8 mouse cellular contexts compared by ENCODE assay signal in genomic region chr1:72945750-72946102, GRCm38 (mm10).
DNase-seq lines count a peak whose midpoint lies in the region; ATAC-seq and TF ChIP-seq lines count a peak whose summit lies in the region.
"Had no signal": no experiment of that assay in that cellular context is flagged by ENCODE, and none has a peak within 500 bp of the region (broad histone marks: within the 10 kb centered on the region; RNA-seq: fewer than 3 reads in every experiment).

No protein-coding gene starts in this region.

- H3K4me3 ChIP-seq in lung, embryonic 15.5 days, result no peak overlapping the region
- H3K4me3 ChIP-seq in forebrain, postnatal 0 days (ENCODE audit: low read depth, low read length), result no peak overlapping the region
- H3K4me3 ChIP-seq in liver, embryonic 12.5 days, result no peak overlapping the region
- H3K4me3 ChIP-seq in stomach, embryonic 16.5 days (replicated peaks; ENCODE audit: low read length), result no peak overlapping the region

- DNase-seq in lung, postnatal 36 days, result no peak
- no peak for DNase-seq in forebrain, postnatal 0 days
- DNase-seq in kidney, adult 8-10 months, result no peak
- DNase-seq: lung, postnatal 14 days had no signal

- H3K9ac ChIP-seq in lung, embryonic 15.5 days, result no peak overlapping the region
- H3K9ac ChIP-seq in forebrain, postnatal 0 days, result no peak overlapping the region
- H3K9ac ChIP-seq in liver, embryonic 12.5 days, result no peak overlapping the region
- H3K9ac ChIP-seq in stomach, embryonic 16.5 days (ENCODE audit: low read length), result peak overlapping the region; percentile 54

- peaks cover 29% of the 10 kb centered on the region for H3K4me1 ChIP-seq in lung, embryonic 15.5 days
- no peaks in the 10 kb centered on the region for H3K4me1 ChIP-seq in forebrain, postnatal 0 days (ENCODE audit: insufficient read depth)
- peaks cover 17% of the 10 kb centered on the region for H3K4me1 ChIP-seq in liver, embryonic 12.5 days
- peaks cover 17% of the 10 kb centered on the region for H3K4me1 ChIP-seq in stomach, embryonic 16.5 days (ENCODE audit: control insufficient read depth, insufficient read depth, low read length)

- 15% methylated on average over 9 of the region's 9 CpGs for WGBS in lung, embryonic 15.5 days
- WGBS in forebrain, postnatal 0 days, result 21% methylated on average over 9 of the region's 9 CpGs
- 20% methylated on average over 9 of the region's 9 CpGs for WGBS in liver, embryonic 12.5 days (ENCODE audit: insufficient replicate concordance)
- WGBS in stomach, embryonic 16.5 days, result 18% methylated on average over 9 of the region's 9 CpGs

- peak overlapping the region; percentile 37 for H3K4me2 ChIP-seq in lung, embryonic 15.5 days
- H3K4me2 ChIP-seq in forebrain, postnatal 0 days (ENCODE audit: low read depth), result 0 out of 2 replicates have a peak overlapping the region, but pooled peaks have one; percentile 19
- peak overlapping the region; percentile 51 for H3K4me2 ChIP-seq in liver, embryonic 12.5 days
- H3K4me2 ChIP-seq in stomach, embryonic 16.5 days (ENCODE audit: low read depth, low read length), result peak overlapping the region; percentile 47

- no peaks in the 10 kb centered on the region for H3K27me3 ChIP-seq in lung, embryonic 15.5 days
- no peaks in the 10 kb centered on the region for H3K27me3 ChIP-seq in forebrain, postnatal 0 days (ENCODE audit: insufficient read depth, low read length)
- H3K27me3 ChIP-seq in liver, embryonic 12.5 days (replicated peaks), result peaks cover 20% of the 10 kb centered on the region
- H3K27me3 ChIP-seq in stomach, embryonic 16.5 days (ENCODE audit: control insufficient read depth, insufficient read depth, low read length), result no peaks in the 10 kb centered on the region

- H3K36me3 ChIP-seq in lung, embryonic 15.5 days, result no peaks in the 10 kb centered on the region
- no peaks in the 10 kb centered on the region for H3K36me3 ChIP-seq in forebrain, postnatal 0 days (ENCODE audit: insufficient read depth)
- H3K36me3 ChIP-seq in liver, embryonic 12.5 days, result no peaks in the 10 kb centered on the region
- no peaks in the 10 kb centered on the region for H3K36me3 ChIP-seq in stomach, embryonic 16.5 days (ENCODE audit: control insufficient read depth, insufficient read depth, low read length)

- no peak for TF ChIP-seq CTCF in forebrain, postnatal 0 days (IDR thresholded peaks at IDR 0.05; ENCODE audit: low read depth)

- H3K27ac ChIP-seq in lung, embryonic 15.5 days, result peak overlapping the region; percentile 72
- H3K27ac ChIP-seq in forebrain, postnatal 0 days (ENCODE audit: low read depth, low read length), result no peak overlapping the region
- no peak overlapping the region for H3K27ac ChIP-seq in liver, embryonic 12.5 days
- peak overlapping the region; percentile 70 for H3K27ac ChIP-seq in stomach, embryonic 16.5 days (ENCODE audit: low read length)

- H3K9me3 ChIP-seq in lung, embryonic 15.5 days, result no peaks in the 10 kb centered on the region
- H3K9me3 ChIP-seq in forebrain, postnatal 0 days (ENCODE audit: low read length), result no peaks in the 10 kb centered on the region
- H3K9me3 ChIP-seq in liver, embryonic 12.5 days (replicated peaks), result no peaks in the 10 kb centered on the region
- H3K9me3 ChIP-seq in stomach, embryonic 16.5 days (replicated peaks; ENCODE audit: control insufficient read depth, low read length), result no peaks in the 10 kb centered on the region

- peak; percentile 23 for ATAC-seq in lung, embryonic 15.5 days (ENCODE audit: borderline replicate concordance, extremely low read depth, low FRiP score, low TSS enrichment)
- ATAC-seq in forebrain, postnatal 0 days, result no peak
- no peak for ATAC-seq in liver, embryonic 12.5 days
- no peak; the same call in 1 of the 2 replicates for ATAC-seq in stomach, embryonic 16.5 days (ENCODE audit: insufficient read depth, low FRiP score)
- ATAC-seq in megakaryocyte-erythroid progenitor cell, adult 5-6 weeks (replicated peaks; ENCODE audit: low FRiP score, low TSS enrichment, poor library complexity, severe bottlenecking), result no peak

Comparison
In these comparisons a context has a peak if more than half of its experiments do, and no peak if none do; other contexts are left out.
1. H3K27ac ChIP-seq: peak in lung, embryonic 15.5 days (single experiment) and stomach, embryonic 16.5 days (single experiment); none in forebrain, postnatal 0 days (single experiment) and liver, embryonic 12.5 days (single experiment).
2. Peak in every context shown above with its lines, with median percentiles within 50 percentile points of each other: H3K4me2 ChIP-seq.